Mouse (Mus musculus) forebrain, embryonic 13.5 days (tissue): ENCODE measurements around the gene Tmprss2. TPM values are rescaled to one million over a fixed set of nuclear protein-coding genes. Genes with fewer than 3 reads are reported as not detected.
"Not testable (repeated sequence)": the region's sequence is repeated elsewhere in the genome, so short reads cannot be mapped to it uniquely, and the experiment has no call there.

ENCODE experiments used
- ATAC-seq: fragments of 200-750 bp; cut with Nextera tagmentation; 2 replicates; pipeline ENCODE4 v1.8.0; 2017
- H3K27ac ChIP-seq: fragments of 300-500 bp; sonication (generic); 2 replicates; pipeline ENCODE4 v1.5.1; 2015; ENCODE audit warnings: inconsistent platforms, mild to moderate bottlenecking, moderate library complexity
- H3K27me3 ChIP-seq: fragments of 300-500 bp; sonication (generic); 2 replicates; pipeline ENCODE4 v1.6.1; 2015; ENCODE audit warnings: mild to moderate bottlenecking, inconsistent platforms
- H3K36me3 ChIP-seq: fragments of 300-500 bp; sonication (generic); 2 replicates; pipeline ENCODE4 v1.6.1; 2015; ENCODE audit warnings: mild to moderate bottlenecking, inconsistent platforms; ENCODE audit not compliant: poor library complexity, severe bottlenecking
- H3K4me1 ChIP-seq: fragments of 300-500 bp; sonication (generic); 2 replicates; pipeline ENCODE4 v1.6.1; 2015; ENCODE audit warnings: inconsistent platforms
- H3K4me2 ChIP-seq: fragments of 300-500 bp; sonication (generic); 2 replicates; pipeline ENCODE4 v1.6.1; 2015; ENCODE audit warnings: inconsistent platforms, mild to moderate bottlenecking, moderate library complexity
- H3K4me3 ChIP-seq: fragments of 300-500 bp; sonication (generic); 2 replicates; pipeline ENCODE4 v1.5.1; 2015; ENCODE audit warnings: mild to moderate bottlenecking, inconsistent platforms
- H3K9ac ChIP-seq: fragments of 300-500 bp; sonication (generic); 2 replicates; pipeline ENCODE4 v1.6.1; 2015; ENCODE audit warnings: mild to moderate bottlenecking, inconsistent platforms
- H3K9me3 ChIP-seq: fragments of 300-500 bp; sonication (generic); replicated peaks from 2 replicates; pipeline ENCODE4 v1.6.1; 2016; ENCODE audit warnings: inconsistent platforms
- WGBS: fragments of 180-500 bp; shearing (Covaris S2); methylation state at CpG from one replicate; pipeline ENCODE4 v1.1.7; 2015; 5-methylcytosine and 5-hydroxymethylcytosine counted together
- polyA plus RNA-seq: library from polyadenylated mRNA; unstranded; fragments of >200 nt; fragmentation: Nextera tagmentation; extraction: Ambion mirVana; gene quantifications from 2 replicates; pipeline ENCODE4 v1.2.1, GENCODE M21; 2015

The Tmprss2 gene
- polyA plus RNA-seq, 1 experiment from 2014 or later = not detected

GRCm38 (mm10) chr16:97610246-97610645 is 749 bp downstream of the Tmprss2 start:
- no peaks in the 10 kb centered on the region for H3K9me3 ChIP-seq
- H3K9ac ChIP-seq = peak overlapping the region; percentile 32; the same call in 1 of the 2 replicates
- WGBS = 4% methylated on average over 20 of the region's 20 CpGs
- H3K4me3 ChIP-seq = peak overlapping the region; percentile 37
- H3K36me3 ChIP-seq = no peaks in the 10 kb centered on the region
- peaks cover 51% of the 10 kb centered on the region for H3K27me3 ChIP-seq
- ATAC-seq = no peak
- H3K4me2 ChIP-seq = peak overlapping the region; percentile 61
- no peak overlapping the region for H3K27ac ChIP-seq
- H3K4me1 ChIP-seq = peaks cover 13% of the 10 kb centered on the region

- Histone ChIP-seq H3K27me3 (peaks cover 51% of the 10 kb centered on the region), H3K4me1 (peaks cover 13% of the 10 kb centered on the region), H3K4me2 (no peak overlapping the region), H3K9me3 (no peaks in the 10 kb centered on the region), H3K36me3 (no peaks in the 10 kb centered on the region), H3K9ac (no peak overlapping the region), H3K4me3 (no peak overlapping the region), H3K27ac (no peak overlapping the region)
- no peak for ATAC-seq
- 79% methylated on average over 2 of the region's 2 CpGs for WGBS
Observed at GRCm38 (mm10) chr16:97609676-97610075, 1.3 kb downstream of the Tmprss2 start.

- Histone ChIP-seq H3K9me3 (no peaks in the 10 kb centered on the region), H3K27ac (no peak overlapping the region), H3K4me1 (peaks cover 13% of the 10 kb centered on the region), H3K4me3 (no peak overlapping the region), H3K9ac (no peak overlapping the region), H3K4me2 (no peak overlapping the region), H3K27me3 (peaks cover 51% of the 10 kb centered on the region), H3K36me3 (no peaks in the 10 kb centered on the region)
- ATAC-seq = no peak
- 88% methylated on average over 1 of the region's 1 CpGs for WGBS
Observed at GRCm38 (mm10) chr16:97607956-97608355, 3.0 kb downstream of the Tmprss2 start.

GRCm38 (mm10) chr16:97606829-97607228 is 4.2 kb downstream of the Tmprss2 start:
- Histone ChIP-seq H3K4me2 (no peak overlapping the region), H3K9me3 (no peaks in the 10 kb centered on the region), H3K4me1 (peaks cover 13% of the 10 kb centered on the region), H3K27ac (no peak overlapping the region), H3K9ac (no peak overlapping the region), H3K36me3 (no peaks in the 10 kb centered on the region), H3K4me3 (no peak overlapping the region), H3K27me3 (peaks cover 43% of the 10 kb centered on the region)
- WGBS = 82% methylated on average over 2 of the region's 2 CpGs
- no peak for ATAC-seq

GRCm38 (mm10) chr16:97605957-97606721 is 4.9 kb downstream of the Tmprss2 start:
- H3K27ac ChIP-seq = no peak overlapping the region
- 86% methylated on average over 9 of the region's 9 CpGs for WGBS
- ATAC-seq = no peak
- no peak overlapping the region for H3K4me3 ChIP-seq
- H3K9ac ChIP-seq = no peak overlapping the region
- peaks cover 11% of the 10 kb centered on the region for H3K4me1 ChIP-seq
- H3K27me3 ChIP-seq = peaks cover 36% of the 10 kb centered on the region
- no peaks in the 10 kb centered on the region for H3K36me3 ChIP-seq
- no peak overlapping the region for H3K4me2 ChIP-seq
- no peaks in the 10 kb centered on the region for H3K9me3 ChIP-seq

GRCm38 (mm10) chr16:97602256-97602655 is 8.7 kb downstream of the Tmprss2 start:
- WGBS = 67% methylated on average over 1 of the region's 1 CpGs
- Histone ChIP-seq H3K36me3 (no peaks in the 10 kb centered on the region), H3K4me3 (no peak overlapping the region), H3K9ac (no peak overlapping the region), H3K9me3 (no peaks in the 10 kb centered on the region), H3K4me2 (no peak overlapping the region), H3K27me3 (no peaks in the 10 kb centered on the region), H3K27ac (no peak overlapping the region), H3K4me1 (no peaks in the 10 kb centered on the region)
- no peak for ATAC-seq

- no peaks in the 10 kb centered on the region for H3K27me3 ChIP-seq
- WGBS = 66% methylated on average over 2 of the region's 2 CpGs
- no peak overlapping the region for H3K4me2 ChIP-seq
- H3K9ac ChIP-seq = no peak overlapping the region
- H3K27ac ChIP-seq = no peak overlapping the region
- H3K4me1 ChIP-seq = no peaks in the 10 kb centered on the region
- ATAC-seq = no peak
- no peak overlapping the region for H3K4me3 ChIP-seq
- no peaks in the 10 kb centered on the region for H3K36me3 ChIP-seq
- no peaks in the 10 kb centered on the region for H3K9me3 ChIP-seq
Observed at GRCm38 (mm10) chr16:97600591-97600990, 10.4 kb downstream of the Tmprss2 start.

GRCm38 (mm10) chr16:97598046-97598445 is 12.9 kb downstream of the Tmprss2 start:
- H3K4me3 ChIP-seq = no peak overlapping the region
- H3K4me1 ChIP-seq = no peaks in the 10 kb centered on the region
- no peak overlapping the region for H3K9ac ChIP-seq
- WGBS = 93% methylated on average over 2 of the region's 2 CpGs
- no peaks in the 10 kb centered on the region for H3K27me3 ChIP-seq
- no peak for ATAC-seq
- no peaks in the 10 kb centered on the region for H3K9me3 ChIP-seq
- H3K4me2 ChIP-seq = no peak overlapping the region
- no peaks in the 10 kb centered on the region for H3K36me3 ChIP-seq
- H3K27ac ChIP-seq = no peak overlapping the region

- ATAC-seq = no peak
- H3K27me3 ChIP-seq = no peaks in the 10 kb centered on the region
- H3K9ac ChIP-seq = no peak overlapping the region
- H3K9me3 ChIP-seq = no peaks in the 10 kb centered on the region
- H3K4me3 ChIP-seq = no peak overlapping the region
- H3K4me2 ChIP-seq = no peak overlapping the region
- H3K36me3 ChIP-seq = no peaks in the 10 kb centered on the region
- H3K4me1 ChIP-seq = no peaks in the 10 kb centered on the region
- 83% methylated on average over 4 of the region's 4 CpGs for WGBS
- H3K27ac ChIP-seq = no peak overlapping the region
Observed at GRCm38 (mm10) chr16:97593816-97594509, 17.0 kb downstream of the Tmprss2 start.

- WGBS = 19% methylated on average over 1 of the region's 1 CpGs
- ATAC-seq = no peak
- Histone ChIP-seq H3K4me1 (no peaks in the 10 kb centered on the region), H3K9me3 (no peaks in the 10 kb centered on the region), H3K27me3 (no peaks in the 10 kb centered on the region), H3K9ac (no peak overlapping the region), H3K4me3 (no peak overlapping the region), H3K27ac (no peak overlapping the region), H3K36me3 (no peaks in the 10 kb centered on the region), H3K4me2 (no peak overlapping the region)
Observed at GRCm38 (mm10) chr16:97593057-97593456, 17.9 kb downstream of the Tmprss2 start.

- no peak overlapping the region for H3K4me2 ChIP-seq
- H3K9me3 ChIP-seq = no peaks in the 10 kb centered on the region
- H3K27ac ChIP-seq = no peak overlapping the region
- no peak overlapping the region for H3K9ac ChIP-seq
- no peaks in the 10 kb centered on the region for H3K27me3 ChIP-seq
- H3K4me3 ChIP-seq = no peak overlapping the region
- 84% methylated on average over 2 of the region's 2 CpGs for WGBS
- ATAC-seq = no peak
- no peaks in the 10 kb centered on the region for H3K4me1 ChIP-seq
- no peaks in the 10 kb centered on the region for H3K36me3 ChIP-seq
Observed at GRCm38 (mm10) chr16:97591512-97591911, 19.5 kb downstream of the Tmprss2 start.

GRCm38 (mm10) chr16:97582876-97583275 is 28.1 kb downstream of the Tmprss2 start:
- H3K27ac ChIP-seq, H3K36me3 ChIP-seq, H3K4me2 ChIP-seq, H3K4me1 ChIP-seq, ATAC-seq, H3K27me3 ChIP-seq, H3K9ac ChIP-seq, H3K4me3 ChIP-seq: not testable (repeated sequence)
- WGBS = 80% methylated on average over 1 of the region's 1 CpGs
- H3K9me3 ChIP-seq = peaks cover 12% of the 10 kb centered on the region
